Mouse (Mus musculus) adrenal gland, adult 8-10 months (tissue): ENCODE results near the gene Ankrd54. TPM values are rescaled to one million over a fixed set of nuclear protein-coding genes. Genes with fewer than 3 reads are reported as not detected.
"Not testable (repeated sequence)": the region's sequence is repeated elsewhere in the genome, so short reads cannot be mapped to it uniquely, and the experiment has no call there.

Experiments used
- DNase-seq: peaks from one replicate; pipeline ENCODE4 v3.0.0; 2022
- total RNA-seq, 4 experiments: library from RNA; stranded (reverse); gene quantifications; 2 replicates each; pipeline ENCODE4 v1.2.4; 2022

Ankrd54 gene
- total RNA-seq, 4 experiments from 2014 or later = 24.6 to 34.9 (median 28.2) TPM

GRCm38 (mm10) chr15:79013382-79013781, 49.3 kb downstream of the Ankrd54 start:
- DNase-seq = no peak

- no peak for DNase-seq
Observed at GRCm38 (mm10) chr15:79011550-79011949, 51.1 kb downstream of the Ankrd54 start.

- DNase-seq = no peak
Observed at GRCm38 (mm10) chr15:79009734-79010133, 53.0 kb downstream of the Ankrd54 start.

GRCm38 (mm10) chr15:79007836-79008235, 54.9 kb downstream of the Ankrd54 start:
- DNase-seq = not testable (repeated sequence)

- DNase-seq = no peak
Observed at GRCm38 (mm10) chr15:79007059-79007458, 55.6 kb downstream of the Ankrd54 start.

GRCm38 (mm10) chr15:79006638-79007037, 56.1 kb downstream of the Ankrd54 start:
- no peak for DNase-seq

GRCm38 (mm10) chr15:79005581-79005980, 57.1 kb downstream of the Ankrd54 start:
- DNase-seq = no peak

Other genes starting within 250 kb of the Ankrd54 start
- 10 to 100 TPM; 41.2 to 85.0 (median 65.8) TPM for gene Cdc42ep1, start 220.3 kb downstream of the Ankrd54 start, total RNA-seq
- not detected for gene Lgals2, start 207.4 kb downstream of the Ankrd54 start, total RNA-seq
- gene Gga1, start 185.7 kb downstream of the Ankrd54 start, total RNA-seq = 10 to 100 TPM; 57.9 to 79.2 (median 66.5) TPM
- gene Gm49510, start 163.2 kb downstream of the Ankrd54 start, total RNA-seq = under 1 TPM in 1 of 4 experiments, not detected in 3; 0.45 TPM
- gene Sh3bp1, start 163.1 kb downstream of the Ankrd54 start, total RNA-seq = 10 to 100 TPM in 2 of 4 experiments, 1 to 10 TPM in 2; 8.5 to 23.0 (median 15.2) TPM
- 1 to 10 TPM; 4.6 to 8.6 (median 5.9) TPM for gene Pdxp, start 149.0 kb downstream of the Ankrd54 start, total RNA-seq
- 100 to 1,000 TPM; 294 to 595 (median 433) TPM for gene Lgals1, start 136.2 kb downstream of the Ankrd54 start, total RNA-seq
- gene Nol12, start 128.0 kb downstream of the Ankrd54 start, total RNA-seq = 10 to 100 TPM; 51.2 to 58.9 (median 52.1) TPM
- gene Triobp, start 115.2 kb downstream of the Ankrd54 start, total RNA-seq = 100 to 1,000 TPM; 121 to 175 (median 150) TPM
- gene H1f0, start 34.4 kb downstream of the Ankrd54 start, total RNA-seq = 100 to 1,000 TPM; 122 to 250 (median 176) TPM
- gene Galr3, start 21.0 kb downstream of the Ankrd54 start, total RNA-seq = under 1 TPM in 3 of 4 experiments, not detected in 1; 0.28 to 0.31 (median 0.30) TPM
- gene Eif3l, start 12.3 kb upstream of the Ankrd54 start, total RNA-seq = 100 to 1,000 TPM; 136 to 157 (median 140) TPM
- gene Micall1, start 46.0 kb upstream of the Ankrd54 start, total RNA-seq = 10 to 100 TPM; 40.6 to 88.2 (median 55.8) TPM
- 100 to 1,000 TPM; 120 to 161 (median 139) TPM for gene Polr2f, start 78.1 kb upstream of the Ankrd54 start, total RNA-seq
- 10 to 100 TPM in 2 of 4 experiments, 1 to 10 TPM in 2; 7.0 to 14.8 (median 10.2) TPM for gene 1700088E04Rik, start 78.4 kb upstream of the Ankrd54 start, total RNA-seq
- 1 to 10 TPM; 1.4 to 2.6 (median 2.4) TPM for gene Sox10, start 102.3 kb upstream of the Ankrd54 start, total RNA-seq
- gene Pick1, start 166.3 kb upstream of the Ankrd54 start, total RNA-seq = 10 to 100 TPM; 18.1 to 38.0 (median 23.4) TPM
- gene Gm49486, start 166.5 kb upstream of the Ankrd54 start, total RNA-seq = not detected
- not detected for gene Slc16a8, start 191.9 kb upstream of the Ankrd54 start, total RNA-seq
- gene Baiap2l2, start 222.6 kb upstream of the Ankrd54 start, total RNA-seq = 1 to 10 TPM in 1 of 4 experiments, under 1 TPM in 1, not detected in 2; 0.35 to 1.6 TPM